8 mouse cellular contexts compared by ENCODE assay signal in the genomic region with DNA sequence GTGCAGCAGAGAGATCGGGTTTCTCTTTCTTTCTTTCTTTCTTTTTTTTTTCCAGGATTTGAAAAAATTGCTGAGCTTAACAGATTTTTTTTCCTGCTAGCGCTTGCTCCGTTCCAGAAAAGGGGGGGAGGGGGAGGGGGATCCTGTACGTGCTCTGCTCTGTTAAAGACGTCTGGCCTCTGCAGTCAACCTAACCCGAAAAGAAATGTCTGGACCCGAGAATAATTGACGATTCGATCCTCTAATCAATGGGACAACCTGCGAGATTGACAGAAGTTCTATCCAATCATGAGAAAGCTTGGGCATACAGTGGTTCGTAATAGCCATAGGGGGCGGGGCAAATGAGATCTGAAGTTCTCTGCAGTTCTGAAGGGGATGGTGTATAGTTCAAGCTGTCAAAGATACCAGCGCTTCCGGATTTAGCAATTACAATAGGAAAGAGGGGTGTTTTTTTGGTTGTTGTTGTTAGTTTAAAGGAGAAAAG. TPM values are rescaled to one million over a fixed set of nuclear protein-coding genes. Genes with fewer than 3 reads are reported as not detected.
DNase-seq lines count a peak whose midpoint lies in the region; ATAC-seq and TF ChIP-seq lines count a peak whose summit lies in the region.

No protein-coding gene starts in this region.

- 1% methylated on average over 14 of the region's 14 CpGs for WGBS in forebrain, embryonic 14.5 days
- 0% methylated on average over 14 of the region's 14 CpGs for WGBS in large intestine, adult 2 months
- 0% methylated on average over 14 of the region's 14 CpGs for WGBS in liver, postnatal 0 days (ENCODE audit: insufficient replicate concordance)
- under 1% methylated on average over 14 of the region's 14 CpGs for WGBS in neural tube, embryonic 13.5 days

- H3K27ac ChIP-seq in MEL (ENCODE audit: control insufficient read depth, low read depth, low read length) = peak overlapping the region; percentile 88
- H3K27ac ChIP-seq in forebrain, embryonic 14.5 days (ENCODE audit: low read depth, low read length) = peak overlapping the region; percentile 91
- H3K27ac ChIP-seq in liver, postnatal 0 days (ENCODE audit: low read depth) = peak overlapping the region; percentile 92
- H3K27ac ChIP-seq in neural tube, embryonic 13.5 days (replicated peaks) = peak overlapping the region; percentile 91

- no peaks in the 10 kb centered on the region for H3K27me3 ChIP-seq in MEL (ENCODE audit: control insufficient read depth in 1 of 2, insufficient read depth in 2 of 2, low read length in 2 of 2)
- no peaks in the 10 kb centered on the region for H3K27me3 ChIP-seq in forebrain, embryonic 14.5 days (replicated peaks; ENCODE audit: control insufficient read depth, insufficient read depth, low read length)
- H3K27me3 ChIP-seq in liver, postnatal 0 days (ENCODE audit: insufficient read depth, low read length) = no peaks in the 10 kb centered on the region
- H3K27me3 ChIP-seq in neural tube, embryonic 13.5 days = peaks cover 17% of the 10 kb centered on the region

- H3K4me2 ChIP-seq in forebrain, embryonic 14.5 days (ENCODE audit: low read length) = peak overlapping the region; percentile 83
- H3K4me2 ChIP-seq in liver, postnatal 0 days (ENCODE audit: low read depth, low read length) = peak overlapping the region; percentile 87
- H3K4me2 ChIP-seq in neural tube, embryonic 13.5 days = peak overlapping the region; percentile 85

- TF ChIP-seq CTCF in MEL (IDR thresholded peaks at IDR 0.05 in 2 of 3, conservative IDR thresholded peaks at IDR 0.05 in 1 of 3; ENCODE audit: control insufficient read depth in 1 of 3, insufficient read depth in 1 of 3, low read depth in 2 of 3, low read length in 3 of 3, poor library complexity in 1 of 3, severe bottlenecking in 1 of 3) = no peak
- TF ChIP-seq CTCF in liver, postnatal 0 days (IDR thresholded peaks at IDR 0.05; ENCODE audit: low read depth) = no peak

- H3K9me3 ChIP-seq in MEL (replicated peaks; ENCODE audit: insufficient read depth, low read length) = no peaks in the 10 kb centered on the region
- no peaks in the 10 kb centered on the region for H3K9me3 ChIP-seq in forebrain, embryonic 14.5 days (replicated peaks; ENCODE audit: control insufficient read depth, low read length)
- H3K9me3 ChIP-seq in liver, postnatal 0 days (ENCODE audit: low read length) = no peaks in the 10 kb centered on the region
- no peaks in the 10 kb centered on the region for H3K9me3 ChIP-seq in neural tube, embryonic 13.5 days

- peak in 1 of 2 experiments; percentile 54; a peak in 1 of 4 replicates for TF ChIP-seq POLR2A in MEL (IDR thresholded peaks at IDR 0.05; ENCODE audit: control insufficient read depth in 1 of 2, insufficient read depth in 1 of 2, low read depth in 1 of 2, low read length in 2 of 2, poor library complexity in 1 of 2)

- peaks cover 0 to 5% of the 10 kb centered on the region in 2 experiments for H3K4me1 ChIP-seq in MEL (ENCODE audit: control insufficient read depth in 1 of 2, insufficient read depth in 2 of 2, low read length in 2 of 2)
- H3K4me1 ChIP-seq in forebrain, embryonic 14.5 days (ENCODE audit: control insufficient read depth, insufficient read depth, low read length) = peaks cover 24% of the 10 kb centered on the region
- peaks cover 19% of the 10 kb centered on the region; the same call in 1 of the 2 replicates for H3K4me1 ChIP-seq in liver, postnatal 0 days (ENCODE audit: insufficient read depth)
- H3K4me1 ChIP-seq in neural tube, embryonic 13.5 days (replicated peaks) = peaks cover 39% of the 10 kb centered on the region

- H3K4me3 ChIP-seq in MEL (ENCODE audit: control insufficient read depth in 1 of 2, insufficient read depth in 1 of 2, low read depth in 2 of 2, low read length in 2 of 2) = peak overlapping the region; percentile 56 to 67
- H3K4me3 ChIP-seq in forebrain, embryonic 14.5 days (ENCODE audit: low read depth, low read length) = peak overlapping the region; percentile 42
- H3K4me3 ChIP-seq in liver, postnatal 0 days (ENCODE audit: low read depth, low read length) = peak overlapping the region; percentile 63
- H3K4me3 ChIP-seq in neural tube, embryonic 13.5 days = peak overlapping the region; percentile 48

- peak overlapping the region; percentile 60 for H3K9ac ChIP-seq in MEL (ENCODE audit: control insufficient read depth, low read depth, low read length, poor library complexity, severe bottlenecking)
- H3K9ac ChIP-seq in forebrain, embryonic 14.5 days (ENCODE audit: low read length) = peak overlapping the region; percentile 65
- peak overlapping the region; percentile 57 for H3K9ac ChIP-seq in liver, postnatal 0 days (replicated peaks)
- H3K9ac ChIP-seq in neural tube, embryonic 13.5 days = peak overlapping the region; percentile 70

- ATAC-seq in forebrain, embryonic 14.5 days = peak; percentile 66
- peak; percentile 51 for ATAC-seq in liver, postnatal 0 days
- ATAC-seq in neural tube, embryonic 13.5 days (ENCODE audit: low read depth) = peak; percentile 64

- TF ChIP-seq RAD21 in MEL (IDR thresholded peaks at IDR 0.05; ENCODE audit: low read depth, low read length) = no peak

- peaks cover 0 to 4% of the 10 kb centered on the region in 2 experiments; a peak in 2 of 4 replicates for H3K36me3 ChIP-seq in MEL (ENCODE audit: control insufficient read depth in 1 of 2, insufficient read depth in 2 of 2, low read length in 2 of 2)
- H3K36me3 ChIP-seq in forebrain, embryonic 14.5 days (ENCODE audit: control insufficient read depth, insufficient read depth, low read length) = no peaks in the 10 kb centered on the region
- H3K36me3 ChIP-seq in liver, postnatal 0 days (replicated peaks; ENCODE audit: insufficient read depth, low read length) = no peaks in the 10 kb centered on the region
- H3K36me3 ChIP-seq in neural tube, embryonic 13.5 days = no peaks in the 10 kb centered on the region

- peak; percentile 100 for DNase-seq in MEL (ENCODE audit: low read depth, low spot score)
- DNase-seq in cerebellum, adult 11-12 months = peak; percentile 94
- peak; percentile 100 for DNase-seq in forebrain, embryonic 14.5 days (ENCODE audit: low spot score)
- peak; percentile 87 to 92 for DNase-seq in heart, postnatal 14 days
- peak; percentile 100 for DNase-seq in large intestine, adult 2 months (ENCODE audit: low read depth, low spot score)
- DNase-seq in liver, postnatal 0 days = peak; percentile 86
- DNase-seq in telencephalon, adult 2 months (ENCODE audit: low read depth, low spot score) = peak; percentile 99

- TF ChIP-seq EP300 in MEL (IDR thresholded peaks at IDR 0.05; ENCODE audit: low read depth in 1 of 2, low read length in 2 of 2) = no peak
- TF ChIP-seq EP300 in liver, postnatal 0 days (IDR thresholded peaks at IDR 0.05; ENCODE audit: low read depth) = peak; percentile 56; the same call in 1 of the 2 replicates

- peaks cover 18% of the 10 kb centered on the region for H3K79me2 ChIP-seq in MEL (ENCODE audit: control insufficient read depth, insufficient read depth, low read length, poor library complexity)

- intact Hi-C loops in heart, postnatal 14 days (cut with DNase I) = no loop called here

TF ChIP-seq in MEL, 35 proteins besides CTCF, POLR2A, EP300 and RAD21 (continues in another document):
- no peak for TF ChIP-seq GATA1 (IDR thresholded peaks at IDR 0.05; ENCODE audit: low read depth, low read length)
- no peak for TF ChIP-seq UBTF (IDR thresholded peaks at IDR 0.05; ENCODE audit: borderline replicate concordance, insufficient read depth, low read depth, low read length)
- TF ChIP-seq TCF12 (IDR thresholded peaks at IDR 0.05; ENCODE audit: low read depth, low read length) = no peak
- peak; percentile 71 for TF ChIP-seq HCFC1 (IDR thresholded peaks at IDR 0.05; ENCODE audit: low read depth, low read length)
- no peak for TF ChIP-seq ZMIZ1 (IDR thresholded peaks at IDR 0.05; ENCODE audit: low read depth, low read length)
- no peak for TF ChIP-seq MEF2A (IDR thresholded peaks at IDR 0.05; ENCODE audit: extremely low read depth, insufficient replicate concordance, low read depth, low read length, poor library complexity, severe bottlenecking)
- TF ChIP-seq MAFK (IDR thresholded peaks at IDR 0.05; ENCODE audit: borderline replicate concordance, low read depth, low read length) = peak; percentile 98
- TF ChIP-seq TBP (IDR thresholded peaks at IDR 0.05; ENCODE audit: low read depth, low read length) = peak; percentile 72
- no peak for TF ChIP-seq MYB (IDR thresholded peaks at IDR 0.05; ENCODE audit: low read depth, low read length)
- peak; percentile 78; the same call in 1 of the 2 replicates for TF ChIP-seq SIN3A (IDR thresholded peaks at IDR 0.05; ENCODE audit: low read length)
- TF ChIP-seq ETS1 (IDR thresholded peaks at IDR 0.05; ENCODE audit: low read depth, low read length) = peak; percentile 25
- peak; percentile 86 for TF ChIP-seq ELF1 (IDR thresholded peaks at IDR 0.05; ENCODE audit: low read depth, low read length)
- TF ChIP-seq TAL1 (IDR thresholded peaks at IDR 0.05; ENCODE audit: low read length) = no peak
- no peak for TF ChIP-seq NRF1 (IDR thresholded peaks at IDR 0.05; ENCODE audit: insufficient read depth, low read depth, low read length, poor library complexity, severe bottlenecking)
- TF ChIP-seq MYC (IDR thresholded peaks at IDR 0.05; ENCODE audit: low read depth, low read length) = no peak
- TF ChIP-seq E2F4 (IDR thresholded peaks at IDR 0.05; ENCODE audit: borderline replicate concordance, low read depth, low read length) = no peak
- peak; percentile 30 for TF ChIP-seq MXI1 (IDR thresholded peaks at IDR 0.05; ENCODE audit: low read depth, low read length)

RNA-seq across cellular contexts. Expression of gene Nfia, which starts 0.6 kb away (rescaled TPM):
- 10.2 and 16.4 TPM in 2 replicates for total RNA-seq in MEL (2012; rRNA removed)
- 10 to 100 TPM; 13.4 to 20.5 TPM for polyA plus RNA-seq in MEL (2012; ENCODE audit: insufficient read depth in 1 of 2, insufficient read length in 2 of 2, low read depth in 1 of 2, low replicate concordance in 2 of 2, missing spikeins in 1 of 2)
- polyA plus RNA-seq in forebrain, embryonic 14.5 days (2014; fragmentation: Nextera tagmentation; extraction: Ambion mirVana) = 71.5 and 85.9 TPM in 2 replicates
- total RNA-seq in heart, postnatal 14 days (2021) = 100 to 1,000 TPM; 159 to 170 TPM
- polyA plus RNA-seq in large intestine, adult 2 months (2012; rRNA removed) = 10.3 and 24.5 TPM in 2 replicates
- 9.9 TPM in 2 replicates for polyA plus RNA-seq in liver, postnatal 0 days (2015; fragmentation: Nextera tagmentation; extraction: Ambion mirVana)
- 45.1 and 51.6 TPM in 2 replicates for polyA plus RNA-seq in neural tube, embryonic 13.5 days (2015; fragmentation: Nextera tagmentation; extraction: Ambion mirVana)

RNA-seq across cellular contexts. Expression of gene E130114P18Rik, which starts 4.7 kb away (rescaled TPM):
- not detected in 2 replicates for total RNA-seq in MEL (2012; rRNA removed)
- not detected for polyA plus RNA-seq in MEL (2012; ENCODE audit: insufficient read depth in 1 of 2, insufficient read length in 2 of 2, low read depth in 1 of 2, low replicate concordance in 2 of 2, missing spikeins in 1 of 2)
- polyA plus RNA-seq in forebrain, embryonic 14.5 days (2014; fragmentation: Nextera tagmentation; extraction: Ambion mirVana) = 48.7 and 62.9 TPM in 2 replicates
- not detected for total RNA-seq in heart, postnatal 14 days (2021)
- not detected in 2 replicates for polyA plus RNA-seq in large intestine, adult 2 months (2012; rRNA removed)
- polyA plus RNA-seq in liver, postnatal 0 days (2015; fragmentation: Nextera tagmentation; extraction: Ambion mirVana) = not detected in 2 replicates
- polyA plus RNA-seq in neural tube, embryonic 13.5 days (2015; fragmentation: Nextera tagmentation; extraction: Ambion mirVana) = 22.0 and 30.7 TPM in 2 replicates

Comparison
In these comparisons a context has a peak if more than half of its experiments do, and no peak if none do; other contexts are left out.
1. Peak in every context shown above with its lines: DNase-seq, ATAC-seq, H3K4me3 ChIP-seq and H3K27ac ChIP-seq.
2. RNA of gene E130114P18Rik, which starts 4.7 kb away (polyA plus RNA-seq): 48.7 to 62.9 TPM in forebrain, embryonic 14.5 days and 22.0 to 30.7 TPM in neural tube, embryonic 13.5 days; not detected in large intestine, adult 2 months, not detected in MEL and not detected in liver, postnatal 0 days; every median in the first group is over 10 times any median in the second.